Mouse (Mus musculus) heart, embryonic 10.5 days (tissue): ENCODE data around the gene 1700001P01Rik. TPM values are rescaled to one million over a fixed set of nuclear protein-coding genes. Genes with fewer than 3 reads are reported as not detected.
"Not testable (repeated sequence)": the region's sequence is repeated elsewhere in the genome, so short reads cannot be mapped to it uniquely, and the experiment has no call there.

ENCODE experiments used
- DNase-seq: peaks from one replicate; pipeline ENCODE4 v3.0.0-alpha.2; 2017; ENCODE audit warnings: low spot score
- H3K27ac ChIP-seq: fragments of 300-500 bp; sonication (generic); 2 replicates; pipeline ENCODE4 v1.5.1; 2016; ENCODE audit warnings: mild to moderate bottlenecking
- H3K27me3 ChIP-seq: fragments of 300-500 bp; sonication (generic); 2 replicates; pipeline ENCODE4 v1.6.1; 2016; ENCODE audit warnings: mild to moderate bottlenecking; ENCODE audit not compliant: poor library complexity, insufficient read depth, severe bottlenecking
- H3K36me3 ChIP-seq: fragments of 300-500 bp; sonication (generic); 2 replicates; pipeline ENCODE4 v1.6.1; 2016; ENCODE audit warnings: mild to moderate bottlenecking, moderate library complexity
- H3K4me1 ChIP-seq: fragments of 300-500 bp; sonication (generic); 2 replicates; pipeline ENCODE4 v1.6.1; 2016; ENCODE audit warnings: mild to moderate bottlenecking
- H3K4me3 ChIP-seq: fragments of 300-500 bp; sonication (generic); 2 replicates; pipeline ENCODE4 v1.5.1; 2016; ENCODE audit warnings: mild to moderate bottlenecking, moderate library complexity
- H3K9me3 ChIP-seq: fragments of 300-500 bp; sonication (generic); 2 replicates; pipeline ENCODE4 v1.6.1; 2016; ENCODE audit warnings: mild to moderate bottlenecking, moderate library complexity
- WGBS: fragments of 180-500 bp; shearing (Covaris S2); methylation state at CpG from one replicate; pipeline ENCODE4 v1.1.7; 2016; 5-methylcytosine and 5-hydroxymethylcytosine counted together
- polyA plus RNA-seq: library from polyadenylated mRNA; unstranded; fragments of >200 nt; fragmentation: Nextera tagmentation; extraction: Ambion mirVana; gene quantifications from 2 replicates; pipeline ENCODE4 v1.2.1, GENCODE M21; 2016

1700001P01Rik gene
- polyA plus RNA-seq, 1 experiment from 2014 or later: 0.30 TPM

DNA sequence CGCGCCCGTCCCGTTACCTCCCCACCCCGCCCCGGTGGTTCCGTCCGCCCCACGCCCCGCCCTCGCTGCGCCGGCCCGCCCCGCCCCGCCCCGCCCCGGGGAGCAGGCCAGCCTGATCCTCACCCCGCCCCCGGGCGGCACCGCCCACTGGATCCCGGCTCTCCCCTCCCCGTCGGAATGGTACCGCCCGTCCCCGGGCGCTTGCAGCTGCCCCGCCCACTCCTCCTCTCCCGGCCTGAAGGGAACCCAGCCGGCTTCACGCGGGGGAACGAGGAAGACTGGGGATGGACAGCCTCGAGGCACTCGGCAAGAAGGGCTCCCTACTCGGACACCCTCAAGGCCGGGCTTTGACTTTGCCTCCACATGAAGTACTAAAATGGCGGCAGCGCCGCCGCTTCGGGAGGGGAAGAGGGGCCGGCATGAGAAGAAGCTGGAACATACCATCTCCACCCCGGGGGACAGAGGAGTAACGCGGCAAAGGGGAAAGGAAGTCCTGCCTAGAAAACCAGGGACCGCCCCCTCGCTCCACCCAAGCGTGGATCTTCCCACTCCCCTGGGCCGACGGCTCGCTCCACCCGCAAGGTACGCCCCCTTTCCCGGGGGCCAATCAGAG is 30.9 kb downstream of the 1700001P01Rik start:
- H3K36me3 ChIP-seq: peaks cover 36% of the 10 kb centered on the region
- peak; percentile 99 for DNase-seq
- peak overlapping the region; percentile 91 for H3K4me3 ChIP-seq
- WGBS: 1% methylated on average over 39 of the region's 57 CpGs
- H3K27me3 ChIP-seq: no peaks in the 10 kb centered on the region
- H3K4me1 ChIP-seq: peaks cover 27% of the 10 kb centered on the region
- H3K27ac ChIP-seq: peak overlapping the region; percentile 99
- no peaks in the 10 kb centered on the region for H3K9me3 ChIP-seq

DNA sequence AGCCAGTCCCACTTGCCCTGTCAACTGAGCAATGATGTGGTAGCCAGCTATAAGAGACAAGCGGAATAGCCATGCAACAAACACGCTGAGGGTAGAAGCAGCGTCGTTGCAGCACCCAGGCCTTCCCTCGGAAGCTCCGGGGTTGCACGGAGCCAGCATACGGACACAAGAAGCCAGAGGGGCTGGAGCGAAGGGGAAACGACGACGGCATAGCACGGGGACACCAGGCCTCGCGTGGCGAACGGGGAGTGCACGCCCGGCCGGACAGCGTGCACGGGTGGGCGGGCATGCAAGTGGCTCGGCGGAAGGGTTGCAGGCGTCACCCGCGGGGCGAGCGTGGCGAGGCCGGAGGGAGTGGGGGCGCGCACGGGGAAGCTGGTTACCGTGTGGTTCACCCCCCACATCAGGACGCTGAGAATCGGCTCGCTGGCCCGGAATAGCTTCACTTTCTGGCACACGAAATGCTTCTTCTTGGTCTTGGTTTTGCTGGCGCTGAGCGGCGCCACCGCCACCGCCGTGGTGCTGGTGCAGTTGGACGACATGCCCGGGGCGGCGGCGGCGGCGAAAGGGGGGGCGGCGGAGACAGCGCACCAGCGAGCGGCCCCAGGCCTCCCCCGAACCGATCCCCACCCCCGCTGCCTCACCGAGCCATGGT is 31.5 kb downstream of the 1700001P01Rik start, which contains the start of gene Pip4k2b:
TSS of gene Pip4k2b (minus strand) at position 642 of the 655 bp plus-strand sequence.
- WGBS: under 1% methylated on average over 62 of the region's 63 CpGs
- Histone ChIP-seq H3K9me3 (no peaks in the 10 kb centered on the region), H3K27ac (peak within 1 kb of the TSS; percentile 99), H3K4me3 (peak within 1 kb of the TSS; percentile 91), H3K36me3 (peaks cover 30% of the 10 kb centered on the region), H3K27me3 (no peaks in the 10 kb centered on the region), H3K4me1 (peaks cover 27% of the 10 kb centered on the region)
- no peak for DNase-seq

DNA sequence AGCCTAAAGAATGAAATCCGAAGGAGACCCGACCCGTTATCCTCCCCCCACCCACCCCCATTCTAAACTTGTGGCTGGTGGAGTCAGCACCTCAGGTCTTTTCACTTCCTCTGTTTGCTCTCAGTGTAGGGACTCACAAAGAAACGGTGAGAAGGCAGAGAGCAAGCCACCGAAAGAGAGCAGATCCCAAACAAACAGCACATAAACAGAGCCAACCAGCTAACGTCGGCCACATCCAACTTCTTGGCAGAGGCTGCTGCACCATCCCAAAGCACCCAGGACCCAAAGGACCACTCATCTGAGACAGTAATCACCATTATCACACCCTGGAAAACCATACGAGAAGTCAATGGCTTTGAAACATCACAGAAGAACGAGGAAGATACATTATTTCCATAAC is 32.3 kb downstream of the 1700001P01Rik start:
- peaks cover 23% of the 10 kb centered on the region for H3K36me3 ChIP-seq
- 40% methylated on average over 9 of the region's 9 CpGs for WGBS

DNA sequence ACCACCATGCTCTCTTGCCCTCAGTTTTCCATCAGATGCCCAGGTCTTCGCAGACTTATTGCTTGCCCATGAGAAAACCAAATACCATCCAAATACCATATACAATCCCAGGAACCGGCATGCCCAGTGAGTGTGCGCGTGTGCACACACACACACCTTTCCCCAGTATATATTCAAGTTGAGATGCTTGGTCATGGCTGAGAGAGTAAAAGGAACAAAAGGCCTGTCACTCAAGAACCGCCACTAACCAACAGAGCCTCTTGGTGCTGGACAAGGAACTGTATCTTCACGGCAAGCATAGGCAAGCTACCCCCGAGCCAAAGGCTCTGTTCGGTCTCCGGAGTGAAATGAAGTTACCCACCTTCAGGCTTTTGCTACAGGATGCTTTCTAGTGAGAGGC is 33.1 kb downstream of the 1700001P01Rik start:
- Histone ChIP-seq H3K27me3 (no peaks in the 10 kb centered on the region), H3K36me3 (peaks cover 15% of the 10 kb centered on the region), H3K4me1 (peaks cover 27% of the 10 kb centered on the region), H3K9me3 (no peaks in the 10 kb centered on the region), H3K4me3 (no peak overlapping the region; the same call in 1 of the 2 replicates), H3K27ac (no peak overlapping the region)
- 86% methylated on average over 9 of the region's 9 CpGs for WGBS
- no peak for DNase-seq

More for the DNA sequence above, 32.3 kb downstream of the 1700001P01Rik start:
- H3K4me3 ChIP-seq: peak overlapping the region; percentile 91
- no peak for DNase-seq
- no peaks in the 10 kb centered on the region for H3K9me3 ChIP-seq
- H3K27ac ChIP-seq: 0 out of 2 replicates have a peak overlapping the region, but pooled peaks have one; percentile 42
- H3K4me1 ChIP-seq: peaks cover 27% of the 10 kb centered on the region
- H3K27me3 ChIP-seq: no peaks in the 10 kb centered on the region

DNA sequence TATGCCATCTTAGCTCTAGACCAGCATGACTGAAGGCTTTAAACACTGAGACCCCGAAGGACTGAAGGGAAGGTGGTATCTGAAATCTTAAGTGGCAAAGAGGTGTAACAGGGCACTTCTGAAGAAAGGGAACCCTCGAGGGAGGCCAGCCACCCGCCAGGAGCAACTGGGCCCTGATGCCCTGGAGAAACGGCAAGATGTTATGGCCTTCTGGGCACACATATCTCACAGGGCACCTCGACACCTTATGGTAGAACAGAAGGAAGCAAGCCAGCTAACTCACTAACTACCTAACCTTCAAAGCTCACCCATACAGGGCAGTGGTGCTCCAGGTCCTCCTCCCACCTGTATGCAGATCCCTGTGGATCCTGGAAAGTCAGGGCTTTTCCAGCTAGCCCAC is 33.6 kb downstream of the 1700001P01Rik start:
- Histone ChIP-seq H3K27me3 (no peaks in the 10 kb centered on the region), H3K9me3 (no peaks in the 10 kb centered on the region), H3K27ac (no peak overlapping the region), H3K36me3 (peaks cover 11% of the 10 kb centered on the region), H3K4me3 (no peak overlapping the region), H3K4me1 (peaks cover 27% of the 10 kb centered on the region)
- DNase-seq: no peak
- WGBS: 87% methylated on average over 5 of the region's 5 CpGs

DNA sequence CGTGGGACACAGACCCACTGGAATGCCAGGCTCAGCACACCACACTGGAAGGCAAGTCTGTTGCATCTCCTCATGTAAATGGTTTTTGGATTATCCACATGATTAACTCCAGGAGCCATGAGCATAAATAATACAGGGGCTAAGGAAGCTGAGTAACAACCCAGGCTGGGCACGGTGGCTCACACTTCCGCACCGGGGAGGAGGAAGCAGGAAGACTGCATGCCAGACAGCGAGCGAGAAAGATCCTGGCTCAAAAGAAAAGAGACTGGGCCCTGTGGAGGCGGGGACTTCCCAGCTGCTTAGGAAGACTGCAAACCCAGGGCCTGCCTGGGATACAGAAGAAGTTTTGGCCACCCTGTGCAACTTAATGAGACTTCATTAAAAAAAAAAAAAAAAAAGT is 35.5 kb downstream of the 1700001P01Rik start:
- DNase-seq: no peak
- H3K4me1 ChIP-seq: peaks cover 27% of the 10 kb centered on the region
- no peaks in the 10 kb centered on the region for H3K27me3 ChIP-seq
- WGBS: 50% methylated on average over 7 of the region's 7 CpGs
- 0 out of 2 replicates have a peak, but pooled peaks cover 5% of the 10 kb centered on the region for H3K36me3 ChIP-seq
- H3K4me3 ChIP-seq: no peak overlapping the region
- H3K9me3 ChIP-seq: no peaks in the 10 kb centered on the region
- H3K27ac ChIP-seq: no peak overlapping the region; the same call in 1 of the 2 replicates

DNA sequence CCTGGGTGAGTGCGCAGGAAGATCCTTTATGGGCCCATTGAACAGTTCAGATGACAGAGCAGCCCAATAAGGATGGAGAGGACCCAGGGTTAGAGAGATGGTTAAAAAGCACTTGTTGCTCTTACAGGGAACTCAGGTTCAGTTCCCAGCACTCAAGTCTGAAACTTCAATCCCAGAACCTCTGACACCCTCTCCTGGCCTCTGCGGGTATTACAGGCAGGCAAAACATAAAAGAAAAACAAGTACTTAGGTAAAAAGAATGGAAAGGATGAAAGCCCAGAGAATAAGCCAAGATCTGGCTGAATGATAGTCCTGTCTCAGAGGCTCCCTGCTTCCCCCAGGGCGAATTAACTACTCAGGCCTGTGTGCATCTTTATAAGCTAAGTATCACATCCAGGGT is 36.6 kb downstream of the 1700001P01Rik start:
- Histone ChIP-seq H3K9me3 (no peaks in the 10 kb centered on the region), H3K4me3 (no peak overlapping the region), H3K4me1 (peaks cover 25% of the 10 kb centered on the region), H3K36me3 (0 out of 2 replicates have a peak, but pooled peaks cover 5% of the 10 kb centered on the region), H3K27me3 (no peaks in the 10 kb centered on the region), H3K27ac (no peak overlapping the region)
- 79% methylated on average over 3 of the region's 3 CpGs for WGBS
- DNase-seq: no peak

DNA sequence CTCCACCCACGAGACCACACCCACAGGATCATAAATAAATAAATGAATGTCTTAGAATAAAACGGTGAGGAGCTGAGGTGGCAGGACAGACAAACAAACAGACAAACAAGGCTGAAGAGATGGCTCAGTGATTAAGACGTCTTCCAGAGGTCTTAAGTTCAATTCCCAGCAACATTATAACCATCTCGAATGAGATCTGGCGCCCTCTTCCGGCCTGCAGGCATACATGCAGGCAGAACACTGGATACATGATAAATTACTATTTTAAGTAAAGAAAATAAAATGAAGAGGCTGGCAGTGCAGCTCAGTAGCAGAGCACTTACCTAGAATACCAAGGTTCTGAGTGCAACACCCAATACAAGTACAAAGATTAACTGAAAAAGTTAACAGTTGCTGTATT is 37.0 kb downstream of the 1700001P01Rik start:
- WGBS: 66% methylated on average over 6 of the region's 6 CpGs
- Histone ChIP-seq H3K27me3 (no peaks in the 10 kb centered on the region), H3K4me1 (peaks cover 27% of the 10 kb centered on the region), H3K36me3 (0 out of 2 replicates have a peak, but pooled peaks cover 5% of the 10 kb centered on the region), H3K4me3 (no peak overlapping the region), H3K27ac (no peak overlapping the region), H3K9me3 (no peaks in the 10 kb centered on the region)
- DNase-seq: no peak

DNA sequence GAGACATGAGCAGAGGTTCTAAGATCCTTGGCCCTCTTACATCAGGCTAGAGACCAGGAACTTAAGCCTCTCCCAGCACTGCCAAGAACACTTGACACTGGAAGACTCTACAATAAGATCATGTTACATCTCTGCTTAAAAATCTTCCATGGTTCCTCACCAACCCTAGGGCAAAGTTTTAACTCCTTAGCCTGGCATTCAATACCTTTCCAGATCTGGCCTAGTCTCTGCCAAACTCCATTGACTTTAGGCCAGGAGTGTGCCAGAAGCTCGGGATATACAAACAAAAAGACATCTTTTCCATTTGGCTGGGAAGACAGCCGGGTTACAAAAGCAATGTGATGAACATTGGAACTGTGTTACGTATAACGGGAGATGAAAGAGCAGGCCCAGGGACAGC is 38.1 kb downstream of the 1700001P01Rik start:
- Histone ChIP-seq H3K36me3 (0 out of 2 replicates have a peak, but pooled peaks cover 5% of the 10 kb centered on the region), H3K4me3 (no peak overlapping the region), H3K4me1 (peaks cover 21% of the 10 kb centered on the region), H3K27me3 (no peaks in the 10 kb centered on the region), H3K27ac (no peak overlapping the region), H3K9me3 (no peaks in the 10 kb centered on the region)
- 79% methylated on average over 4 of the region's 4 CpGs for WGBS
- no peak for DNase-seq

DNA sequence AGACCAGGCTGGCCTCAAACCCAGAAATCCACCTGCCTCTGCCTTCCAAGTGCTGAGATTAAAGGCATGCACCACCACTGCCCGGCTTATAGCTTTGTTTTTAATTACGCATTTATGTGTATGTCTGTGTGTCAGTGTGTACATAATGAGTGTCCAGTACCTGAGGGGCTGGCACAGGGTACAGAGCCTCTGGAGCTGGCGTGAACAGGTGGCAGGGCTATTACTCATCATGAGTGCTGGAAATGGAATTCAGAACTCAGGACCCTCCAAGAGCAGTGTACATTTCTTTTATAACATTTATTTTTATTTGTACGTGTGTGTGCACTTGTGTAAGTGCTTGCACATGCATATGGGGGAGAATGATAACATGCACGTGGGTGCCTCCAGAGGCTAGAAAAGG is 39.1 kb downstream of the 1700001P01Rik start:
- Histone ChIP-seq H3K27ac (no peak overlapping the region), H3K27me3 (no peaks in the 10 kb centered on the region), H3K36me3 (peaks cover 14% of the 10 kb centered on the region), H3K4me1 (peaks cover 14% of the 10 kb centered on the region), H3K4me3 (no peak overlapping the region), H3K9me3 (no peaks in the 10 kb centered on the region)
- WGBS: 87% methylated on average over 5 of the region's 5 CpGs
- DNase-seq: no peak

DNA sequence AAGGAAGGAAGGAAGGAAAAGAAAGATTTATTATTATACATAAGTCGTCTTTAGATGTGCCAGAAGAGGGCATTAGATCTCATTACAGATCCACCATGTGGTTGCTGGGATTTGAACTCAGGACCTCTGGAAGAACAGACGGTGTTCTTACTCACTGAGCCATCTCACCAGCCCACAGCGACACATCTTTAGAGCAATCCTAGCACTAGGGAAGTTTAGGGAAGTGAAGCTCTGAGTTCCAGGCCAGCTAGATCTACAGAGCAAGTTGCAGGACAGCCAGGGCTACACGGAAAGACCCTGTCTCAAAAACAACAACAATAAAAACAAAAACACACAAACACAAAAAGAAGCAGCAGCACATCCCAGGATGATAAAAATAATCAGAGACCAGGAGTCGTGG is 40.9 kb downstream of the 1700001P01Rik start:
- not testable (repeated sequence) for DNase-seq, H3K9me3 ChIP-seq, H3K27me3 ChIP-seq, H3K4me3 ChIP-seq, H3K27ac ChIP-seq
- Histone ChIP-seq H3K4me1 (peaks cover 11% of the 10 kb centered on the region), H3K36me3 (peaks cover 30% of the 10 kb centered on the region)
- 84% methylated on average over 5 of the region's 5 CpGs for WGBS

DNA sequence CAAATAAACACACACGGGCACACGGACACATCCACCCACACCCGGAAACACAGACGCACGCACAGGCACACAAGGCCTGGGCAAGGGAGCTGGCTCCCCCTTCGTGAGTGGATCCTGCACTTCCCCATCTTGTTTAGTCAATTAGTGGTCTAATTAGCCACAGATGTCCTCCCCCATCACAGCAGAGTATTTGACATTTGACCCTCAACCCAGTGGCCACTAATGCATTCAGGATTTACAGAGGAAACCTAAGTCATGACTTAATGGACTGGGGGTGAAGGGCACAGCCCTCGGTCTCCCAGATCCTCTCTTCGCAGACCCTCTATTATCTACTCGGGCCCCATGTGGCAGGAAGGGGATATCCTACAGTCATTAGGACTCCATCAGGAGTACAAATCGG is 42.0 kb downstream of the 1700001P01Rik start:
- Histone ChIP-seq H3K36me3 (peaks cover 40% of the 10 kb centered on the region), H3K27ac (0 out of 2 replicates have a peak overlapping the region, but pooled peaks have one; percentile 16), H3K9me3 (no peaks in the 10 kb centered on the region), H3K27me3 (no peaks in the 10 kb centered on the region), H3K4me3 (peak overlapping the region; percentile 3; the same call in 1 of the 2 replicates), H3K4me1 (peaks cover 20% of the 10 kb centered on the region)
- DNase-seq: no peak
- 44% methylated on average over 10 of the region's 10 CpGs for WGBS

DNA sequence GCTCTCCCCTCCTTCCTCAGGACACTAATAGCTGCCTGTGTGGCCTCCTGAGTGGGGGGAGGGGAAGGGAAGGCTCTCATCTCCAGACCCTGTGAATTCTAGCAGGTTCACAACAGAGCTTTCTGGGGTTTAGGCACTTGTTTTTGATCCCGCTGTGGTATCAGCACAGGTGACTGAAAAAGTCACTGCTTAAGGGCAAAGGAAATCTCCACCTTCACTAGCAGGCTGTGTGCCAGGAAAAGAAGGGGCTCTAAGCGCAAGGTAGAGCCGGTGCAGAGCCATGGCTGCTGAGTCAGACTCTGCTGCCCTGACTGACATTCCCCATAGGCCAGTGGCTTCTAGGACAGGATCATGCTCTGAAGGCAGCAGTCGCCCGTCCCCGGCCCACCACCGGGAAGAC is 47.0 kb downstream of the 1700001P01Rik start:
- no peak overlapping the region for H3K4me3 ChIP-seq
- peak overlapping the region; percentile 12; the same call in 1 of the 2 replicates for H3K27ac ChIP-seq
- H3K36me3 ChIP-seq: peaks cover 80% of the 10 kb centered on the region
- no peaks in the 10 kb centered on the region for H3K9me3 ChIP-seq
- DNase-seq: no peak
- peaks cover 17% of the 10 kb centered on the region for H3K4me1 ChIP-seq
- no peaks in the 10 kb centered on the region for H3K27me3 ChIP-seq
- WGBS: 69% methylated on average over 7 of the region's 7 CpGs
